Mouse (Mus musculus): ENCODE results near the gene Pam. TPM values are rescaled to one million over a fixed set of nuclear protein-coding genes. Genes with fewer than 3 reads are reported as not detected.

The Pam gene
- polyA plus RNA-seq, 1 experiment, result 54.7 TPM

GRCm38 (mm10) chr1:97781674-97782073 lies 313.8 kb downstream of the Pam start:
- no peak overlapping the region for H3K27ac ChIP-seq (ENCODE audit: insufficient read depth, low read depth, low read length)
- no peak for DNase-seq
- TF ChIP-seq POLR2A (IDR thresholded peaks at IDR 0.05; ENCODE audit: low read depth, low read length), result no peak
- TF ChIP-seq CTCF (conservative IDR thresholded peaks at IDR 0.05; ENCODE audit: insufficient read depth, insufficient read length, low read depth, low read length), result no peak
- no peak overlapping the region for H3K4me3 ChIP-seq (ENCODE audit: insufficient read depth, low read depth, low read length)
- no peaks in the 10 kb centered on the region for H3K27me3 ChIP-seq (replicated peaks; ENCODE audit: control insufficient read depth, insufficient read depth, low read length)
- no peaks in the 10 kb centered on the region for H3K4me1 ChIP-seq (ENCODE audit: control insufficient read depth, insufficient read depth, low read length)
- WGBS, result 93% methylated on average over 7 of the region's 7 CpGs
- no peaks in the 10 kb centered on the region; the same call in 1 of the 2 replicates for H3K36me3 ChIP-seq (ENCODE audit: control insufficient read depth, insufficient read depth, low read length)

- no peaks in the 10 kb centered on the region; the same call in 1 of the 2 replicates for H3K36me3 ChIP-seq (ENCODE audit: control insufficient read depth, insufficient read depth, low read length)
These were observed 321.5 kb downstream of the Pam start for GRCm38 (mm10) chr1:97773973-97774372.

GRCm38 (mm10) chr1:97773362-97773761 lies 322.1 kb downstream of the Pam start:
- WGBS, result 89% methylated on average over 6 of the region's 6 CpGs
- no peak overlapping the region for H3K4me3 ChIP-seq (ENCODE audit: insufficient read depth, low read depth, low read length)
- H3K4me1 ChIP-seq (ENCODE audit: control insufficient read depth, insufficient read depth, low read length), result peaks cover 4% of the 10 kb centered on the region; the same call in 1 of the 2 replicates
- no peak for TF ChIP-seq CTCF (conservative IDR thresholded peaks at IDR 0.05; ENCODE audit: insufficient read depth, insufficient read length, low read depth, low read length)
- TF ChIP-seq POLR2A (IDR thresholded peaks at IDR 0.05; ENCODE audit: low read depth, low read length), result no peak
- no peak for DNase-seq
- H3K36me3 ChIP-seq (ENCODE audit: control insufficient read depth, insufficient read depth, low read length), result no peaks in the 10 kb centered on the region; the same call in 1 of the 2 replicates
- H3K27ac ChIP-seq (ENCODE audit: insufficient read depth, low read depth, low read length), result no peak overlapping the region
- H3K27me3 ChIP-seq (replicated peaks; ENCODE audit: control insufficient read depth, insufficient read depth, low read length), result no peaks in the 10 kb centered on the region

More at GRCm38 (mm10) chr1:97773973-97774372, 321.5 kb downstream of the Pam start:
- DNase-seq, result no peak
- no peaks in the 10 kb centered on the region for H3K27me3 ChIP-seq (replicated peaks; ENCODE audit: control insufficient read depth, insufficient read depth, low read length)
- H3K4me1 ChIP-seq (ENCODE audit: control insufficient read depth, insufficient read depth, low read length), result peaks cover 4% of the 10 kb centered on the region; the same call in 1 of the 2 replicates
- TF ChIP-seq CTCF (conservative IDR thresholded peaks at IDR 0.05; ENCODE audit: insufficient read depth, insufficient read length, low read depth, low read length), result no peak
- no peak for TF ChIP-seq POLR2A (IDR thresholded peaks at IDR 0.05; ENCODE audit: low read depth, low read length)
- no peak overlapping the region for H3K4me3 ChIP-seq (ENCODE audit: insufficient read depth, low read depth, low read length)
- H3K27ac ChIP-seq (ENCODE audit: insufficient read depth, low read depth, low read length), result no peak overlapping the region
- WGBS, result 95% methylated on average over 2 of the region's 2 CpGs

- no peak for TF ChIP-seq POLR2A (IDR thresholded peaks at IDR 0.05; ENCODE audit: low read depth, low read length)
- TF ChIP-seq CTCF (conservative IDR thresholded peaks at IDR 0.05; ENCODE audit: insufficient read depth, insufficient read length, low read depth, low read length), result no peak
- no peak for DNase-seq
- Histone ChIP-seq H3K4me1 (ENCODE audit: control insufficient read depth, insufficient read depth, low read length) (peaks cover 4% of the 10 kb centered on the region; the same call in 1 of the 2 replicates), H3K27me3 (replicated peaks; ENCODE audit: control insufficient read depth, insufficient read depth, low read length) (no peaks in the 10 kb centered on the region), H3K27ac (ENCODE audit: insufficient read depth, low read depth, low read length) (no peak overlapping the region), H3K4me3 (ENCODE audit: insufficient read depth, low read depth, low read length) (no peak overlapping the region), H3K36me3 (ENCODE audit: control insufficient read depth, insufficient read depth, low read length) (no peaks in the 10 kb centered on the region)
- 93% methylated on average over 5 of the region's 5 CpGs for WGBS
These were observed 323.7 kb downstream of the Pam start for GRCm38 (mm10) chr1:97771727-97772126.

- Histone ChIP-seq H3K36me3 (ENCODE audit: control insufficient read depth, insufficient read depth, low read length) (no peaks in the 10 kb centered on the region), H3K27ac (ENCODE audit: insufficient read depth, low read depth, low read length) (no peak overlapping the region), H3K27me3 (replicated peaks; ENCODE audit: control insufficient read depth, insufficient read depth, low read length) (no peaks in the 10 kb centered on the region), H3K4me1 (ENCODE audit: control insufficient read depth, insufficient read depth, low read length) (peaks cover 4% of the 10 kb centered on the region; the same call in 1 of the 2 replicates), H3K4me3 (ENCODE audit: insufficient read depth, low read depth, low read length) (no peak overlapping the region)
- TF ChIP-seq CTCF (conservative IDR thresholded peaks at IDR 0.05; ENCODE audit: insufficient read depth, insufficient read length, low read depth, low read length), result no peak
- no peak for TF ChIP-seq POLR2A (IDR thresholded peaks at IDR 0.05; ENCODE audit: low read depth, low read length)
- DNase-seq, result no peak
- 41% methylated on average over 7 of the region's 7 CpGs for WGBS
These were observed 324.3 kb downstream of the Pam start for GRCm38 (mm10) chr1:97771118-97771517.

GRCm38 (mm10) chr1:97769904-97770753 lies 325.3 kb downstream of the Pam start, which contains the start of the genes Gin1 and Ppip5k2:
TSS of gene Gin1 (plus strand) at chr1:97770172.
TSS of gene Ppip5k2 (minus strand) at chr1:97770411.
- H3K27ac ChIP-seq (ENCODE audit: insufficient read depth, low read depth, low read length), result peak within 1 kb of the TSS; percentile 70
- no peaks in the 10 kb centered on the region for H3K36me3 ChIP-seq (ENCODE audit: control insufficient read depth, insufficient read depth, low read length)
- TF ChIP-seq CTCF (conservative IDR thresholded peaks at IDR 0.05; ENCODE audit: insufficient read depth, insufficient read length, low read depth, low read length), result peak; percentile 35
- no peak for TF ChIP-seq POLR2A (IDR thresholded peaks at IDR 0.05; ENCODE audit: low read depth, low read length)
- H3K27me3 ChIP-seq (replicated peaks; ENCODE audit: control insufficient read depth, insufficient read depth, low read length), result no peaks in the 10 kb centered on the region
- H3K4me1 ChIP-seq (ENCODE audit: control insufficient read depth, insufficient read depth, low read length), result peaks cover 4% of the 10 kb centered on the region; the same call in 1 of the 2 replicates
- under 1% methylated on average over 63 of the region's 66 CpGs for WGBS
- DNase-seq, result peak; percentile 97
- H3K4me3 ChIP-seq (ENCODE audit: insufficient read depth, low read depth, low read length), result peak within 1 kb of the TSS; percentile 87

Measured in kidney, adult 2 months (tissue).